Mouse (Mus musculus) lung, embryonic 16.5 days (tissue): Measurements from ENCODE around the gene Kmt5c. TPM values are rescaled to one million over a fixed set of nuclear protein-coding genes. Genes with fewer than 3 reads are reported as not detected.

Source experiments
- ATAC-seq: fragments of 200-750 bp; cut with Nextera tagmentation; 2 replicates; pipeline ENCODE4 v1.8.0; 2017; ENCODE audit warnings: low read depth, mild to moderate bottlenecking, moderate library complexity
- H3K27ac ChIP-seq: fragments of 300-500 bp; sonication (generic); 2 replicates; pipeline ENCODE4 v1.5.1; 2014; ENCODE audit warnings: mild to moderate bottlenecking, control low read depth, low read length
- H3K27me3 ChIP-seq: fragments of 300-500 bp; sonication (generic); 2 replicates; pipeline ENCODE4 v1.6.1; 2014; ENCODE audit warnings: low read depth, low read length, mixed read lengths; ENCODE audit not compliant: control insufficient read depth, insufficient read depth
- H3K36me3 ChIP-seq: fragments of 300-500 bp; sonication (generic); 2 replicates; pipeline ENCODE4 v1.6.1; 2014; ENCODE audit warnings: low read length; ENCODE audit not compliant: control insufficient read depth, insufficient read depth
- H3K4me1 ChIP-seq: fragments of 300-500 bp; sonication (generic); replicated peaks from 2 replicates; pipeline ENCODE4 v1.6.1; 2014; ENCODE audit warnings: low read length, mixed read lengths; ENCODE audit not compliant: control insufficient read depth, insufficient read depth
- H3K4me2 ChIP-seq: fragments of 300-500 bp; sonication (generic); 2 replicates; pipeline ENCODE4 v1.6.1; 2014; ENCODE audit warnings: low read depth, low read length, control low read depth
- H3K4me3 ChIP-seq: fragments of 300-500 bp; sonication (generic); 2 replicates; pipeline ENCODE4 v1.5.1; 2014; ENCODE audit warnings: mild to moderate bottlenecking, low read length, control low read depth
- H3K9ac ChIP-seq: fragments of 300-500 bp; sonication (generic); 2 replicates; pipeline ENCODE4 v1.6.1; 2014; ENCODE audit warnings: low read length, control low read depth
- H3K9me3 ChIP-seq: fragments of 300-500 bp; sonication (generic); 2 replicates; pipeline ENCODE4 v1.6.1; 2016; ENCODE audit warnings: low read length; ENCODE audit not compliant: control insufficient read depth
- WGBS: fragments of 180-500 bp; shearing (Covaris S2); extraction: QIAGEN DNeasy Blood & Tissue Kit; methylation state at CpG from one replicate; pipeline ENCODE4 v1.1.7; 2014; 5-methylcytosine and 5-hydroxymethylcytosine counted together
- polyA plus RNA-seq: library from polyadenylated mRNA; unstranded; fragments of >200 nt; fragmentation: Nextera tagmentation; extraction: Ambion mirVana; gene quantifications from 2 replicates; pipeline ENCODE4 v1.2.1, GENCODE M21; 2015

Kmt5c gene
- polyA plus RNA-seq, 1 experiment from 2014 or later, result 57.2 TPM

DNA sequence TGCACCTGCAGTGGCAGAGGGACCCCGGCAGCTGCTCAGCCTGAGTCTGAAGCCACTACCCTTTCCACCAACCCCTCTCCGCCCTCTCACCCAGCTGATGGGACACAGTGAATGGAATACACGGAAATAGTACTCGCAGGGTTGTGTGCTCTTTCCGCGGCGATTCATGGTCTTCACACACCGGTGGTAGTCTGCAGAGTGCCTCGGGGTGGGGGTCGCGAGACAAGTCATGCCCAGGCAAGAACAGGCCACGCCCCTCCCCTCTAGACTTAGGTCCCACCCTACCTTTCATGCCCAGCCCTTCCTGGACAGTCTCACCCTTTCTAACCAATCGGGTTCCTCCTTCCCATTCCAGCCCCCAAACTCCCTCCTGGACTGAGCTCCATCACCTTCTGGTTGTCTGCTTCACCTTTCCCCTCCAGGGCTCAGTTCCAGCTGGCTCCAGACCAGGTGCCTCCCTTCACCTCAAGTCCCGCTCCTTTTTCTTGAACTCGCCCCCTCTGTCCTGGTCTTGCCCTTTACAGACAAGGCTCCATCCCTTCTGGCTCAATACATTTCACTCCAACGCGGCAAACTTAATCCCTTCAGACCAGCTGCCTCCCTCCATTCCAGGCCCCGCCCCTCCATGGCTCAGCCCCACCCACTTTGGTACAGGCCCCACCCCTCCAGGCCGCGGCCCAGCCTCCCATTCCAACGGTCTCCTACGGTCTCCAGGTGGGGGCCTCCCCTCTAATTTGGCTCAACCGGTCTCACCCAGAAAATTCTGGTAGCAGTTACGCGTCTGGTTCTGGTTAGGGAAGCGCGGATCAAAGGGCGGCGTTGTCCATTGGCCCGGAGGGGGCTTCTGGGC is 12.3 kb downstream of the Kmt5c start:
- Histone ChIP-seq H3K27me3 (no peaks in the 10 kb centered on the region), H3K9me3 (no peaks in the 10 kb centered on the region), H3K9ac (peak overlapping the region; percentile 33), H3K4me2 (peak overlapping the region; percentile 56), H3K4me1 (peaks cover 8% of the 10 kb centered on the region), H3K27ac (peak overlapping the region; percentile 60; the same call in 1 of the 2 replicates), H3K4me3 (peak overlapping the region; percentile 48), H3K36me3 (no peaks in the 10 kb centered on the region)
- WGBS, result 3% methylated on average over 30 of the region's 30 CpGs
- peak; percentile 86 for ATAC-seq

DNA sequence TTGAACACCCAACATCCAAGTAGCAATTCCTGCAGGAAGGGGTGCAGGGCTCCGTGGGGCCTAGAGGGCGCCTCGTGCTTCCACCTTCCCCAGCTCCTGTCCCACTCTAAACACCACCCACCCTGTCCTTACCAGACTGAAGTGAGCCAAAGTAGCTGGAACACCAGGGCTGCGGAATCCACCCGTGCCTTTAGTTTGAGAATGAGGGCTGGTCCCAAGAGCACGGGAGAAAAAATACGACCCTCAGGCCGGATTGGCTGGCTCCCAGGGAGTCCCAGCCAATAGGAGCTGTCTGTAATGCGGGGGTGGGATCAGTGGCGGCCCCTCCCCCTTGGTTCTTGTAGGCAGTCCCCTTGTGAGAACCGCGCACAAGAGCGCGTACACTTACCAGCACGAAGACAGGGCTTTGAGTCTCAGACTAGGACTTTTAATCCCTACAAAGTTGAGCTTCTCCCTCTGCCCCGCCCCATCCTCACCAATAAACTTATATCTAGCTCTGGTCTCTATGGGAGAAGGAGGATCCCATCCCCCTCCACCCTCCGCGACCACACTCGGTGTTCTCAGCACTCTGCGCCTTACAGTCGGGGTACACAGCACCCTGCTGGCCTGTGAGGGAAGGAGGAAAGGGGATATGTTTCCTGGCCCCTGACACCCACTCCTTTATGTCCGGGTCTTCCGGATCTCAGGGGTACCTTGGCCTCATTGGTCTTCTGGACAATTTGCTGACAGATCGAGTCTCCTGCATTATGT is 13.1 kb downstream of the Kmt5c start, which contains the start of gene Cox6b2:
Gene Cox6b2, minus strand, starts transcription at position 274 of the 750 bp plus-strand sequence.
- ATAC-seq, result peak; percentile 96
- peak within 1 kb of the TSS; percentile 60 for H3K27ac ChIP-seq
- no peaks in the 10 kb centered on the region for H3K36me3 ChIP-seq
- 3% methylated on average over 24 of the region's 24 CpGs for WGBS
- H3K4me2 ChIP-seq, result peak within 1 kb of the TSS; percentile 56
- peaks cover 8% of the 10 kb centered on the region for H3K4me1 ChIP-seq
- H3K9me3 ChIP-seq, result no peaks in the 10 kb centered on the region
- H3K27me3 ChIP-seq, result no peaks in the 10 kb centered on the region
- H3K9ac ChIP-seq, result peak within 1 kb of the TSS; percentile 55
- H3K4me3 ChIP-seq, result peak within 1 kb of the TSS; percentile 48

DNA sequence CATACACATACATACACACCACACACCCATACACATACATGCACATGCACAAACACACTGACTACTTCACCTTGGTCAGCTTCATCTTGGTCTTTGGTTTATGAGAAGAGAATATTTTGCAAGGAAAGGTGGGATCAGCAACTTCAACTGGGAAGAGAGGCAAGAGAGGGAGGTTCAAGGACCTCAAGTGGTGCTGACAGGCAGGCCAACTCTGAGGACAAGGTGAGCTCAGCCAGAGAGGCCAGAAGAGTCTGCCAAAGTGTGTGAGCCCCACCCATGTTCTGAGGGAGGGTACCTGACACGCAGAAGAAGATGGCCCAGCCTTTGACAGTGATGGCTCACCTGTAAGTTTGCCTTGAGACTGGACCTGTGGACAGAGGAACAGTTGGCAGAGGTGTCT is 19.8 kb downstream of the Kmt5c start:
- Histone ChIP-seq H3K27ac (no peak overlapping the region), H3K9ac (no peak overlapping the region), H3K36me3 (no peaks in the 10 kb centered on the region), H3K4me2 (no peak overlapping the region), H3K4me1 (no peaks in the 10 kb centered on the region), H3K27me3 (no peaks in the 10 kb centered on the region), H3K9me3 (no peaks in the 10 kb centered on the region), H3K4me3 (no peak overlapping the region)
- no peak for ATAC-seq
- WGBS, result 17% methylated on average over 1 of the region's 1 CpGs

DNA sequence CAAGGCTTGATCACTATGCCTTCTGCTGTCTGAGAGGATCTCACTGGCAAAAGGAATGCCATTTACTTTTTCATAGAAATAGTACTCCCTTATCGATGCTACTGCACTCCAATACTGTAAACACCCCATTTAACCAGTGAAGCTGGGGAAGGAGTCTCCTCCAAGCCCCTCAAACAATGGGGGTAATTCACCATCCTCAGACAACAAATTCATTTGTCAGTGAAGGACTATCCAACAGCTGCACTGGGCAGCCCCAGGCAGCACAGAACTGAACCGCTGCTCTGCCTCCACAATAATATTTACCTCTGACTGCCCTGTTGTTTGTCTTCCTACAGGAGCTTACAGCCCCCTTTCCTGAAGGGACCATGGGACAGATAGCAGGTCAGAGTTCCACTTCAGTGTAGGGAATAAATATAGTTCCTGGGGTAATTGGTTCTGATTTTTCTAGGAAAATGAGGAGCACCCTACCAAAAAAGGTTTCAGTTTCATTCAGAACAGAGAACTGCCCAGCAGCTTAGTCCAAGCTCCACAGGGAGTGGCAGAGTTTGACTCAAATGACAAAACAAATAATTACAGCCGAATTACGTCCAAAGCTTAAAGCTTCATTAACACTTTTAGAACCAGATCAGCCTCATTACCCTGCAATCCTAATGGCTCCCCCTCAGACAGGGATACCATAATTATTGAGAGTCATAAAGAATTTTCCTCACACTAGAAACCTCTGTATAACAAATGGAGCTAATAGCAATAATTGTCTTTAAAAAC is 25.2 kb downstream of the Kmt5c start:
- H3K9me3 ChIP-seq, result no peaks in the 10 kb centered on the region
- H3K27ac ChIP-seq, result no peak overlapping the region
- no peaks in the 10 kb centered on the region for H3K27me3 ChIP-seq
- no peak overlapping the region for H3K4me2 ChIP-seq
- no peak overlapping the region for H3K9ac ChIP-seq
- no peaks in the 10 kb centered on the region for H3K36me3 ChIP-seq
- no peak overlapping the region for H3K4me3 ChIP-seq
- 20% methylated on average over 4 of the region's 4 CpGs for WGBS
- ATAC-seq, result no peak
- H3K4me1 ChIP-seq, result no peaks in the 10 kb centered on the region

DNA sequence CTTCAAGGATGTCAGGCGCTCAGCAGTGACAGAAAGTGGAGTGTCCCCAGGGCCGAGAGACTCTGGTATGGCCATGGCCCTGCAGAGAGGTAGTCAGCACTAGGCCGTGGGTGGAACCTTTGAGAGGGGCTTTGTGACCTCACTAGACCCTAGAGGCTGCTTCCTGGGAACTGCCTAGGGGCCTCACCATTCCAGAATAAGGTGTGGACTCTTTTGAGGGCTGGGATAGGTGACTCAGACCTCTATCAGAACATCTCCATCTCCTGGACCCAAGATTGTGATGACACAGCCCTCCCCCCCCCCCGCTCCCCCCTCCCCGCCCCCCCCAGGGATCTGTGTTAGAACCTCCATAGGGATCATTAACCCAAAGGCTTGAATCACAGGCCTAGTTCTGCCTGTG is 31.3 kb downstream of the Kmt5c start, which contains the start of gene Fam71e2:
Gene Fam71e2, minus strand, starts transcription at position 101 of the 400 bp plus-strand sequence.
- WGBS, result 65% methylated on average over 5 of the region's 5 CpGs

DNA sequence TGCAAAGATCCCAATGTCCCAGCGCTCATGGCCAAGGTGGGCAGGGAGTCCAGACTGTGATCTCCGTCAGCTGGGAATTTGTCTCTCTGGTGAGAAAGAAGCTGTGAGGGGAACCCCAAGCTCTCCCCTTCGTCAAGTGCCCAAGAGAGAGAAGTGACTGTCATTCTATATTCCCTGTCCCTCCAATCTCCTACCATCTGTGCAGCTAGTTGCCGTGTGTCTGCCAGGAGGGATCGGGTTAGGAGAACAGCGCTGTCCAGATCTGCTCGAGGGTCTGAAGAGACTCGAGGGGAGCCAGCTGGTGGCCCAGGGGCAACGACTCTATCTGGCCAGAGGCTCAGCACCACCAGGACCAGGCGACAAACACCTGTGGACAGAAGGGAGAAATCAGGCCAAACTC is 36.2 kb downstream of the Kmt5c start:
- Histone ChIP-seq H3K4me3 (no peak overlapping the region), H3K4me1 (peaks cover 5% of the 10 kb centered on the region), H3K9me3 (no peaks in the 10 kb centered on the region), H3K4me2 (no peak overlapping the region), H3K27ac (no peak overlapping the region), H3K9ac (no peak overlapping the region; the same call in 1 of the 2 replicates), H3K36me3 (no peaks in the 10 kb centered on the region), H3K27me3 (peaks cover 41% of the 10 kb centered on the region)
- 48% methylated on average over 10 of the region's 10 CpGs for WGBS
- ATAC-seq, result no peak

More for the DNA sequence above, 31.3 kb downstream of the Kmt5c start, which contains the start of gene Fam71e2:
- peaks cover 12% of the 10 kb centered on the region for H3K27me3 ChIP-seq
- H3K9me3 ChIP-seq, result no peaks in the 10 kb centered on the region
- H3K27ac ChIP-seq, result no peak within 1 kb of the TSS
- H3K4me1 ChIP-seq, result no peaks in the 10 kb centered on the region
- no peak within 1 kb of the TSS for H3K4me2 ChIP-seq
- H3K9ac ChIP-seq, result no peak within 1 kb of the TSS
- no peak within 1 kb of the TSS for H3K4me3 ChIP-seq
- no peaks in the 10 kb centered on the region for H3K36me3 ChIP-seq
- no peak for ATAC-seq

DNA sequence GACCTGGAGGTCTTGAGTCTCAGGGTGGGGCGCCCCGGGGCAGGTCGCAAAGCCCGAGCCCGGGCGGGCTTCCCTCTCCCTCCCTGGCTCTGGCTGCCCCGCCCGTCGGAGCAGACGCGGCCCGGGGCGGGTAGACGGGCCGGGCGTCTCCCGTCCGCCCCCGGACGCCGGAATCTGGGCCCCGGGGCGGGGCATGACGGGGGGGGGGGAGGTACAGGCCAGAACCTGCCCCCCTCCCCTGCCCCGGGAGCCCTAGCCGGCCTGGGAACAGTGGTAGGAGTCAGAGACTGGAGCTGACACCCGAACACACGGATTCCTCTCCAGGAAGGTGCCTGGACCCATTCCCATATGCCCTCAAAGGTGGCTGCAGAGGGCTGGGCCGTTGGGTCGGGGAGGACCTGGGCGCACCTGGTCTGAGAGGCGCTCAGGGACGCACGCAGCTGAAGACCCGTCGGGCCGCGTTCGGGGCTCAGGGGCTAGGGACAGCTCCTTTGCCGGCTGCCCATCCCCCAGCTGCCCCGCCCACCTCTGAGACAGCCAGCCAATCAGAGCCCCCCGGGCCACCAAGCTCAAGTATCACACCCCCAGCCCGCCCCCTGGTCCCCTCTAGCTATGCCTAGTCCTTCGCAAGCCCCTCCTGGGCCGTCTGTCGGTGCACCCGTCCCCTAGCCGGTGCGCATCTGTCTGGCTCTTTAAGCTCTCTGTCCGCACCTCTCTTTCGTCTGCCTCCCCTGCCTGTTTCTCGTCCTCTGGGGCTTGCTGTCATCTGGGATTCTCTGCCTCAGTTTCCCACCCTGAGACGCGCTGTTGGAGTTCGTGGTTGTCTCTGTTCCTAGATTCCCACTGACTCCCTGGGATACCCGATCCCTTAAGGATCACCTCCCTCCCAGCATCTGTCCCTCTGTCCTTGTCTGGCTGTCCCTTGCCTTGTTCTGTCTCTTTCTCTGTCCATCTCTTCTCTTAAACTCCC is 37.2 kb downstream of the Kmt5c start:
- H3K27me3 ChIP-seq, result peaks cover 41% of the 10 kb centered on the region
- no peak overlapping the region for H3K27ac ChIP-seq
- no peaks in the 10 kb centered on the region for H3K36me3 ChIP-seq
- peak overlapping the region; percentile 61 for H3K4me2 ChIP-seq
- peak overlapping the region; percentile 45 for H3K9ac ChIP-seq
- no peaks in the 10 kb centered on the region for H3K9me3 ChIP-seq
- 1% methylated on average over 32 of the region's 56 CpGs for WGBS
- H3K4me1 ChIP-seq, result peaks cover 5% of the 10 kb centered on the region
- H3K4me3 ChIP-seq, result peak overlapping the region; percentile 44
- peak; percentile 68 for ATAC-seq
